Mouse (Mus musculus) intestine, postnatal 0 days (tissue): ENCODE measurements around the gene Il2rg. TPM values are rescaled to one million over a fixed set of nuclear protein-coding genes. Genes with fewer than 3 reads are reported as not detected.

Source experiments
- ATAC-seq: fragments of 200-750 bp; cut with Nextera tagmentation; 2 replicates; pipeline ENCODE4 v1.8.0; 2017; ENCODE audit warnings: mild to moderate bottlenecking, moderate TSS enrichment, moderate library complexity
- H3K27ac ChIP-seq: fragments of 300-500 bp; sonication (generic); 2 replicates; pipeline ENCODE4 v1.5.1; 2014; ENCODE audit warnings: mild to moderate bottlenecking, low read depth, low read length, moderate library complexity
- H3K27me3 ChIP-seq: fragments of 300-500 bp; sonication (generic); replicated peaks from 2 replicates; pipeline ENCODE4 v1.6.1; 2014; ENCODE audit warnings: low read length, mixed read lengths; ENCODE audit not compliant: control insufficient read depth, insufficient read depth
- H3K36me3 ChIP-seq: fragments of 300-500 bp; sonication (generic); 2 replicates; pipeline ENCODE4 v1.6.1; 2014; ENCODE audit warnings: mild to moderate bottlenecking, moderate library complexity; ENCODE audit not compliant: control insufficient read depth, insufficient read depth
- H3K4me1 ChIP-seq: fragments of 300-500 bp; sonication (generic); replicated peaks from 2 replicates; pipeline ENCODE4 v1.6.1; 2014; ENCODE audit warnings: antibody characterized with exemption, low read length, mixed read lengths; ENCODE audit not compliant: control insufficient read depth, insufficient read depth
- H3K4me2 ChIP-seq: fragments of 300-500 bp; sonication (generic); replicated peaks from 2 replicates; pipeline ENCODE4 v1.6.1; 2014; ENCODE audit warnings: low read depth, mild to moderate bottlenecking, moderate library complexity
- H3K4me3 ChIP-seq: fragments of 300-500 bp; sonication (generic); 2 replicates; pipeline ENCODE4 v1.5.1; 2014; ENCODE audit warnings: low read depth, low read length
- H3K9ac ChIP-seq: fragments of 300-500 bp; sonication (generic); 2 replicates; pipeline ENCODE4 v1.6.1; 2014; ENCODE audit warnings: mild to moderate bottlenecking, low read depth, low read length
- H3K9me3 ChIP-seq: fragments of 300-500 bp; sonication (generic); 2 replicates; pipeline ENCODE4 v1.6.1; 2016; ENCODE audit warnings: mixed run types; ENCODE audit not compliant: control insufficient read depth
- CTCF ChIP-seq: sonication (generic); IDR thresholded peaks from 2 replicates; pipeline ENCODE4 v1.5.1; 2016; ENCODE audit warnings: low read depth, mild to moderate bottlenecking, control low read depth, antibody characterized with exemption, moderate library complexity
- WGBS: fragments of 180-500 bp; shearing (Covaris S2); extraction: QIAGEN DNeasy Blood & Tissue Kit; methylation state at CpG from one replicate; pipeline ENCODE4 v1.1.7; 2014; 5-methylcytosine and 5-hydroxymethylcytosine counted together
- polyA plus RNA-seq: library from polyadenylated mRNA; unstranded; fragments of >200 nt; fragmentation: Nextera tagmentation; extraction: Ambion mirVana; gene quantifications from 2 replicates; pipeline ENCODE4 v1.2.1, GENCODE M21; 2015

The Il2rg gene
- polyA plus RNA-seq, 1 experiment from 2014 or later: 6.1 TPM

- Histone ChIP-seq H3K27ac (no peak overlapping the region), H3K9me3 (no peaks in the 10 kb centered on the region), H3K4me1 (no peaks in the 10 kb centered on the region), H3K9ac (no peak overlapping the region), H3K4me3 (no peak overlapping the region), H3K4me2 (no peak overlapping the region), H3K27me3 (no peaks in the 10 kb centered on the region), H3K36me3 (peaks cover 32% of the 10 kb centered on the region)
- no peak for TF ChIP-seq CTCF
- ATAC-seq: no peak
- WGBS: 88% methylated on average over 14 of the region's 14 CpGs
These were observed 18.1 kb upstream of the Il2rg start for GRCm38 (mm10) chrX:101285953-101286670.

- no peak for ATAC-seq
- H3K36me3 ChIP-seq: peaks cover 30% of the 10 kb centered on the region
These were observed 17.5 kb upstream of the Il2rg start for GRCm38 (mm10) chrX:101285534-101285933.

DNA sequence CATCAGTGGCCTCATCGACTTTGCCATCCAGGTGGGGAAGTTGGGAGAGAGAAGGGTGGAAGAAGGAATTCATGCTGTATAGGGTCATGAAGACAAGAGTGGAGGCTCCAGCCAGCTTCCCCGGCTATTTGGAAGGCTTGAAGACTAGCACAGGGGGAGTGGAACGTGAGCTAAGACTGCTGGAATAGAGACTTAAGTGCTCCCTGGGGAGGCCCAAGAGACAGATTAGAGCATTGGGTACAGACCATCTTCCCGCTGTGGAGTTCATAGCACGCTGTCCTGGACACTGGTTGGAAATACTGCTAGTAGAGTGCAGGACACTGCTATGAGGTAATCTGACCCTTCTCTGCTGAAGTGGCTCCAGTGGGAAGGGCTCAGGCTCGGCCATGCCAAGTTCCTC lies 14.8 kb upstream of the Il2rg start:
- Histone ChIP-seq H3K36me3 (peaks cover 26% of the 10 kb centered on the region), H3K27ac (no peak overlapping the region), H3K4me3 (no peak overlapping the region), H3K9me3 (no peaks in the 10 kb centered on the region), H3K4me2 (no peak overlapping the region), H3K9ac (no peak overlapping the region), H3K4me1 (no peaks in the 10 kb centered on the region), H3K27me3 (no peaks in the 10 kb centered on the region)
- no peak for TF ChIP-seq CTCF
- ATAC-seq: no peak
- WGBS: 90% methylated on average over 6 of the region's 6 CpGs

More at GRCm38 (mm10) chrX:101285534-101285933, 17.5 kb upstream of the Il2rg start:
- H3K9ac ChIP-seq: no peak overlapping the region
- no peaks in the 10 kb centered on the region for H3K4me1 ChIP-seq
- peak; percentile 82 for TF ChIP-seq CTCF
- no peak overlapping the region for H3K4me2 ChIP-seq
- WGBS: 25% methylated on average over 6 of the region's 6 CpGs
- no peak overlapping the region for H3K27ac ChIP-seq
- H3K27me3 ChIP-seq: no peaks in the 10 kb centered on the region
- H3K9me3 ChIP-seq: no peaks in the 10 kb centered on the region
- no peak overlapping the region for H3K4me3 ChIP-seq

GRCm38 (mm10) chrX:101273875-101274738 lies 6.1 kb upstream of the Il2rg start, which contains the start of gene Med12:
Gene Med12, plus strand, starts transcription at chrX:101274030.
- TF ChIP-seq CTCF: 0 out of 2 replicates have a peak, but pooled peaks have one; percentile 11
- Histone ChIP-seq H3K4me2 (peak within 1 kb of the TSS; percentile 66), H3K36me3 (peaks cover 5% of the 10 kb centered on the region; the same call in 1 of the 2 replicates), H3K4me3 (peak within 1 kb of the TSS; percentile 59), H3K4me1 (no peaks in the 10 kb centered on the region), H3K27ac (0 out of 2 replicates have a peak within 1 kb of the TSS, but pooled peaks have one; percentile 21), H3K9ac (peak within 1 kb of the TSS; percentile 56), H3K9me3 (no peaks in the 10 kb centered on the region), H3K27me3 (no peaks in the 10 kb centered on the region)
- ATAC-seq: peak; percentile 98
- WGBS: 24% methylated on average over 53 of the region's 54 CpGs

DNA sequence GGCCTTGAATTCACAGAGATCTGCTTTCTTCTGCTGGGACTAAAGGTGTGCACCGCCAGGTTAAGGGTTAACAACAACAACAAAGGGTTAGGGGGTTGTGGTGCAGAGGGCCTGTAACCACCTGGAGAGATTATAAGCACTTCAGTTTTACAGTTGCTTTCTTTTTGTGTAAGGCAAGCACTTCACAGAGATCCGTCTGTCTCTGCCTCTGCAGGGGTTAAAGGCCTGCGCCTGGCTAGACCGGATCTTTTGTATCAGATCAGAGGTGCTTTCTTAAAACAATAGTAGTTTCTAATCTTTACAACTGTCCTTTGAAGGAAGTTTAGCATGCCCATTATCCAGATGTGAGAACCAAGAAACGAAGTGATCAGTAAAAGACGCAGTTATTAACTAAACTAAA lies 5.4 kb upstream of the Il2rg start:
- Histone ChIP-seq H3K27me3 (0 out of 2 replicates have a peak, but pooled peaks cover 1% of the 10 kb centered on the region), H3K9me3 (no peaks in the 10 kb centered on the region), H3K4me3 (peak overlapping the region; percentile 59), H3K27ac (no peak overlapping the region), H3K4me1 (no peaks in the 10 kb centered on the region), H3K36me3 (peaks cover 5% of the 10 kb centered on the region; the same call in 1 of the 2 replicates), H3K9ac (peak overlapping the region; percentile 56; the same call in 1 of the 2 replicates), H3K4me2 (peak overlapping the region; percentile 66)
- WGBS: 19% methylated on average over 6 of the region's 6 CpGs
- TF ChIP-seq CTCF: no peak
- no peak for ATAC-seq

DNA sequence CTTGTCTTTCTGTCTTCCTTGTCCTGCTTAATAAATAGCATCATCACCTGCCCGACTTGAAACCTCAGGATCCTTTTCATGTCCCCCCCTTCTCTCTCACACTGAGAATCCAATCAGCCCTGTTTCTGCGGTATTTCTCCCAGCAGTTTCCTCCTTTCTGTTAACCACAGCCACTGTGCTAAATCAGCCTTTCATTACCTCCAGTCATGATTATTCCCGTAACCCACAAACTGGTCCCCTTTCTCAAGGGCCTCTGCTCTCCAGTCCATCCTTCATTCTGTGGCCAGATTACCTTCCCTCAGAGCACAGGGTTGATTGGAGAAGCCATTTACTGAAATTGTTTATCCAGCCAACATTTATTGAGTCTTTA lies 685 bp upstream of the Il2rg start, which contains the start of gene Gm20489:
Gm20489 (minus strand) TSS at position 269 of the 370 bp plus-strand sequence.
- Histone ChIP-seq H3K27me3 (0 out of 2 replicates have a peak, but pooled peaks cover 3% of the 10 kb centered on the region), H3K9me3 (no peaks in the 10 kb centered on the region), H3K4me3 (no peak within 1 kb of the TSS), H3K9ac (no peak within 1 kb of the TSS), H3K4me2 (no peak within 1 kb of the TSS), H3K27ac (no peak within 1 kb of the TSS), H3K36me3 (no peaks in the 10 kb centered on the region), H3K4me1 (no peaks in the 10 kb centered on the region)
- WGBS: 65% methylated on average over 3 of the region's 3 CpGs
- ATAC-seq: no peak
- TF ChIP-seq CTCF: no peak
